Mouse (Mus musculus) A20 (cell line): ENCODE results near the gene Erap1.
"Not testable (repeated sequence)": the region's sequence is repeated elsewhere in the genome, so short reads cannot be mapped to it uniquely, and the experiment has no call there.

ENCODE experiments used
- DNase-seq: peaks from one replicate; pipeline ENCODE4 v3.0.0-alpha.2; 2011; ENCODE audit warnings: low read depth, low spot score

Erap1 gene

GRCm38 (mm10) chr13:74638793-74639711, at the start of gene Erap1:
TSS of gene Erap1 (plus strand) at chr13:74639568.
- peak; percentile 82 for DNase-seq

GRCm38 (mm10) chr13:74591401-74591821, 48.0 kb upstream of the Erap1 start:
- DNase-seq: not testable (repeated sequence)

- not testable (repeated sequence) for DNase-seq
Observed at GRCm38 (mm10) chr13:74591828-74592227, 47.5 kb upstream of the Erap1 start.

GRCm38 (mm10) chr13:74597022-74597421, 42.3 kb upstream of the Erap1 start:
- not testable (repeated sequence) for DNase-seq

- not testable (repeated sequence) for DNase-seq
Observed at GRCm38 (mm10) chr13:74601776-74602175, 37.6 kb upstream of the Erap1 start.

GRCm38 (mm10) chr13:74617163-74618019, 22.0 kb upstream of the Erap1 start:
- peak; percentile 78 for DNase-seq

- no peak for DNase-seq
Observed at GRCm38 (mm10) chr13:74632327-74632726, 7.0 kb upstream of the Erap1 start.

- no peak for DNase-seq
Observed at GRCm38 (mm10) chr13:74632857-74633256, 6.5 kb upstream of the Erap1 start.

GRCm38 (mm10) chr13:74639712-74640522, 549 bp downstream of the Erap1 start:
- peak; percentile 92 for DNase-seq

GRCm38 (mm10) chr13:74640523-74640920, 1.2 kb downstream of the Erap1 start:
- not testable (repeated sequence) for DNase-seq

GRCm38 (mm10) chr13:74695497-74696193, 56.3 kb downstream of the Erap1 start:
- DNase-seq: peak; percentile 22

GRCm38 (mm10) chr13:74696225-74696624, 56.9 kb downstream of the Erap1 start:
- no peak for DNase-seq

- DNase-seq: no peak
Observed at GRCm38 (mm10) chr13:74719002-74719401, 79.6 kb downstream of the Erap1 start.

GRCm38 (mm10) chr13:74733726-74734125, 94.4 kb downstream of the Erap1 start:
- no peak for DNase-seq

- no peak for DNase-seq
Observed at GRCm38 (mm10) chr13:74735834-74736233, 96.5 kb downstream of the Erap1 start.

- no peak for DNase-seq
Observed at GRCm38 (mm10) chr13:74736396-74736795, 97.0 kb downstream of the Erap1 start.
